Mouse (Mus musculus) liver, embryonic 16.5 days (tissue): Measurements from ENCODE around the gene Yipf3. TPM values are rescaled to one million over a fixed set of nuclear protein-coding genes. Genes with fewer than 3 reads are reported as not detected.

Source experiments
- ATAC-seq: fragments of 200-750 bp; cut with Nextera tagmentation; 2 replicates; pipeline ENCODE4 v1.8.0; 2017; ENCODE audit warnings: low read depth, mild to moderate bottlenecking, moderate number of reproducible peaks, moderate library complexity
- H3K27ac ChIP-seq: fragments of 300-500 bp; sonication (generic); 2 replicates; pipeline ENCODE4 v1.5.1; 2014; ENCODE audit warnings: mild to moderate bottlenecking, low read length
- H3K27me3 ChIP-seq: fragments of 300-500 bp; sonication (generic); 2 replicates; pipeline ENCODE4 v1.6.1; 2014; ENCODE audit warnings: low read depth, low read length, mixed read lengths; ENCODE audit not compliant: control insufficient read depth, insufficient read depth
- H3K36me3 ChIP-seq: fragments of 300-500 bp; sonication (generic); 2 replicates; pipeline ENCODE4 v1.6.1; 2014; ENCODE audit warnings: mild to moderate bottlenecking; ENCODE audit not compliant: control insufficient read depth, insufficient read depth
- H3K4me1 ChIP-seq: fragments of 300-500 bp; sonication (generic); 2 replicates; pipeline ENCODE4 v1.6.1; 2014; ENCODE audit warnings: low read depth, low read length, mixed read lengths; ENCODE audit not compliant: control insufficient read depth
- H3K4me2 ChIP-seq: fragments of 300-500 bp; sonication (generic); 2 replicates; pipeline ENCODE4 v1.6.1; 2014; ENCODE audit warnings: low read depth, low read length, mixed read lengths
- H3K4me3 ChIP-seq: fragments of 300-500 bp; sonication (generic); 2 replicates; pipeline ENCODE4 v1.5.1; 2014; ENCODE audit warnings: low read depth, mild to moderate bottlenecking, low read length
- H3K9ac ChIP-seq: fragments of 300-500 bp; sonication (generic); 2 replicates; pipeline ENCODE4 v1.6.1; 2014; ENCODE audit warnings: low read depth, low read length
- H3K9me3 ChIP-seq: fragments of 300-500 bp; sonication (generic); replicated peaks from 2 replicates; pipeline ENCODE4 v1.6.1; 2016; ENCODE audit warnings: low read length; ENCODE audit not compliant: control insufficient read depth
- WGBS: fragments of 180-500 bp; shearing (Covaris S2); extraction: QIAGEN DNeasy Blood & Tissue Kit; methylation state at CpG from one replicate; pipeline ENCODE4 v1.1.7; 2014; ENCODE audit not compliant: insufficient replicate concordance; 5-methylcytosine and 5-hydroxymethylcytosine counted together
- polyA plus RNA-seq: library from polyadenylated mRNA; unstranded; fragments of >200 nt; fragmentation: Nextera tagmentation; extraction: Ambion mirVana; gene quantifications from 2 replicates; pipeline ENCODE4 v1.2.1, GENCODE M21; 2015

Gene Yipf3
- polyA plus RNA-seq, 1 experiment from 2014 or later: 52.5 TPM

DNA sequence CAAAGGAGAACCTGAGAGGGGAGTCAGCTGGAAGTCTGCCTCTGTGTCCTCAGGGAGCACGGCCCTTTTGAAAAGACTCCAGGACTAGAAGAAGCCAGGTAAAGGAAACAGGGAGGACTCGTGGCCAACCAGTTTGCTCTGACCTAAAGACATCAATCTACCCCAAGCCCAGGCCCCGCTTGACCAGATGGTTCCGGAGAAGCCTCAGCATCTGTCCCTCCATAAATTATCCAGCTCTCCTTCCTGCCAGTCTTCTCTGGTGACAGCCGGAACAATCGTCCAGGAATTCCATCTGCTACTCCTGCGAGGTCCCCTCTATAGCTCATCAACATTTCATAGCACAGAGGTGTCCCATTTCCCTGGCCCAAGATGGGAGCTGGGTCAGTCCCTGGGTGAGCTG is 36.8 kb downstream of the Yipf3 start:
- no peak overlapping the region for H3K4me3 ChIP-seq
- H3K36me3 ChIP-seq: no peaks in the 10 kb centered on the region; the same call in 1 of the 2 replicates
- no peaks in the 10 kb centered on the region for H3K27me3 ChIP-seq
- no peak for ATAC-seq
- 37% methylated on average over 7 of the region's 7 CpGs for WGBS
- H3K9ac ChIP-seq: no peak overlapping the region
- no peaks in the 10 kb centered on the region for H3K9me3 ChIP-seq
- H3K27ac ChIP-seq: no peak overlapping the region
- H3K4me2 ChIP-seq: no peak overlapping the region
- peaks cover 16% of the 10 kb centered on the region for H3K4me1 ChIP-seq

DNA sequence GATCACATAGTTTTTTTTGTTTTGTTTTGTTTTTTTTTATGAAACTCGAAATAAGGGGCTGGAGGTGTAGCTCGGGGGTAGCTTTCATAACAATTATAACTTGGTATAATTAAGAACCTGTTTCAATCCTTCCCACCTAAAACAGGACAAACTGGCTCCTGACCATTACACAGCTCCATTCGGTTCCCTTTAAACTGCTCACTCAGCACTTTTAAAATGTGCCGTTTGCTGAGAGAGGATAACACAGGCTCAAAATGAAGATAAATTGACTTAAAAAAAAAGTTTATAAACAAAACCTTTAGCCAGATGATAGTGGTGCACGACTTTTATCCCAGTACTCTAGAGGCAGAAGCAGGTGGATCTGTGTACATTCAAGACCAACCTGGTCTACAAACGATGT is 37.5 kb downstream of the Yipf3 start:
- Histone ChIP-seq H3K27me3 (no peaks in the 10 kb centered on the region), H3K36me3 (no peaks in the 10 kb centered on the region), H3K4me2 (no peak overlapping the region), H3K4me3 (no peak overlapping the region), H3K4me1 (peaks cover 16% of the 10 kb centered on the region), H3K9me3 (no peaks in the 10 kb centered on the region), H3K9ac (no peak overlapping the region), H3K27ac (no peak overlapping the region)
- ATAC-seq: no peak
- 46% methylated on average over 6 of the region's 6 CpGs for WGBS

DNA sequence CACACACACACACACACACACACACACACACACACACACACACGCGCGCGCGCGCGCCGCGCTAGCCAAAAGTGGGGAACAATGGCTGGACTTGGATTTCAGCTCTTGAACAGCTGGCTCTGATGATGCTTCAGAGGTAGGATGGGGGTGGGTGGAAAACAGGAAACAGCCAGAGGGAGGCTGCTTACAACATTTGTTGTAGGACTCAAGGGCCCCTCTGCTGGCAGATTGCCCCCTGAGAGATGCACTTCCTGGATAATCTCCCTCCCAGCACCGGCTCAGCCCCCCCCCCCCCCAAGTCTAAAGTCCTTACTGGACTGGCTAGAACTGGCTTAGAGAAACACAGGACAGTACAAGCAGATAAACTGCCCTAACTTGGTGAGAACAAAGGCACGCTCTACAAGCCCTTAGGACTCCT is 39.8 kb downstream of the Yipf3 start:
- Histone ChIP-seq H3K4me3 (no peak overlapping the region), H3K9me3 (no peaks in the 10 kb centered on the region), H3K4me1 (peaks cover 5% of the 10 kb centered on the region), H3K36me3 (no peaks in the 10 kb centered on the region), H3K9ac (no peak overlapping the region), H3K27ac (no peak overlapping the region), H3K4me2 (no peak overlapping the region), H3K27me3 (0 out of 2 replicates have a peak, but pooled peaks cover 3% of the 10 kb centered on the region)
- WGBS: 41% methylated on average over 11 of the region's 11 CpGs
- ATAC-seq: no peak

DNA sequence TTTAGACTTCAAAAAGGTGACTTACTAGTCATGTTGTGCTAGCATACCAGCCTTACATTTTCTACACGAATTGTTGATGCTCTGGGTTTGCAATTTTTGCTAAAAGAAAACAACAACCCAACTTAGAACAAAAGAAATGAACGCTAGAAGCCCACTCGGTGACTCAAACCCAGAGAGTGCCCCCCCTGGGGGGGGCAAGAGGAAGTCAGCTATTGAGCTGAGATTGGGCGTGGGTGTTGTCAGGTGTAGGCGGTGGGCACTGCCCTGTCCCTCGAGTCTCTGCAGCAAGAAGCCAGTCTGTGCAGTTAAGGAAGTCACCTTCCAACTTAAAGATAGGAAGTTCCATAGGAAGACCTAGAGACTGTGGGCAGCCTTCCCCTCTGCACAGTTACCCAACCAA is 48.7 kb downstream of the Yipf3 start:
- Histone ChIP-seq H3K27ac (no peak overlapping the region), H3K9ac (no peak overlapping the region), H3K27me3 (peaks cover 54% of the 10 kb centered on the region), H3K4me1 (peaks cover 7% of the 10 kb centered on the region), H3K9me3 (no peaks in the 10 kb centered on the region), H3K4me2 (no peak overlapping the region), H3K4me3 (no peak overlapping the region), H3K36me3 (no peaks in the 10 kb centered on the region)
- no peak for ATAC-seq
- WGBS: 24% methylated on average over 6 of the region's 6 CpGs

DNA sequence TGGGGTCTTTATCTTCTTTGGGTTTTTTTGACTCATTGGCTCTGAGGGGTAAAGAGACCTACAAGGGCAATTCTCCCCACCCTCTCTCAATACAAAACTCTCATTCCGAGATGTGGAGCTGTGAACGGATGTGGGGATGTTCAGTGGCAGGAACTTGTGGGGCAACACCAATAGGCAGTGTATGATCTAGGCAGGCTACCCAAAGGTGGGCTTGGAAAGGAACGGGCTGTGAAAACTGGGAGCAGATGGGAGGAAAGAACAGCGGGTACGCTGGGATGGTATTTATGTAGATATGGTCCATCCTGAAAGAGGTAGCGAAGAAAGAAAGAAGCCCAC is 49.1 kb downstream of the Yipf3 start:
- Histone ChIP-seq H3K4me1 (peaks cover 7% of the 10 kb centered on the region), H3K4me2 (peak overlapping the region; percentile 73), H3K27me3 (peaks cover 52% of the 10 kb centered on the region), H3K36me3 (no peaks in the 10 kb centered on the region), H3K4me3 (no peak overlapping the region), H3K9me3 (no peaks in the 10 kb centered on the region), H3K27ac (no peak overlapping the region), H3K9ac (no peak overlapping the region)
- 8% methylated on average over 6 of the region's 6 CpGs for WGBS
- no peak for ATAC-seq

DNA sequence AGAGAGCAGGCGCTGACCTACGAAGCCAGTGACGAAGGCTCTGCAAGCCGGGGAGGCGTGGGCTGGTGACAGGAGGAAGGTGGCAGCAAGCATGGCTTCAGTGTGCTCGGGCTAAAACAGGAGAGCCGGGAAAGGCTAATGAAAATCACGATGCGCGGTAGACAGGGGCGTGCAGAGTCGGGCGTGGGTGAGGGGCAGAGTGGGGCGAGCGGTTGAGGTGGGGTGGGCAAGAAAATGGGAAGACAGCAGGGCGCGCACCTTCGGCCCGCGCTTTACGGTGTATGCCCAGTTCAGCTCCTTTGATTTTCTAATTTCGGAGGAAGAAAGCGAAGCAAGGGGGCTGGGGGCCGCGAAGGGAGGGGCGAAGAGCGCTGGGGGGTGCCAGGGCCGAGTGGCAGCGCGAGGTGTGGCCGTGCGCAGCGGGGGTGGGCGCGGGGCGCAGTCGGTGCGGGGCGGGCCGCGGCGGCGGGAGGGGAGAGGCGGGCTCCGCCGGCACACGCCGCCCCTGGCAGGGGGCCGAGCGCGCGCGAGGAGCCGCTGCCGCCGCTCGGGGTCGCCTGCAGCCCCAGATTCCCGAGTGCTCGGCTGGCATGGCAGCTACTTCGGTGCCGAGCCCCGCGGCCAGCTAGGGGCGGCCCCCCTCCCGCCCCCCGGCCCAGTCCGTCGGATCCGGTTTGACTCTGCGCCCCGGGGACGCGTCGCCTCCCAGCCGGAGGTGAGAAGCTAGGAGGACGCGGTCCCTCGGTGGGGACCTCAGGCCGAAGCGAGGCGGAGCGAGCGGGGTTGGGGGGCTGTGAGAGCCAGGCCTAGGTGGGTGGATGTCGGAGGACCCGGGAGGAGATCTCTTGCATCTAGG is 49.7 kb downstream of the Yipf3 start, which contains the start of gene Dlk2:
Dlk2 (plus strand) TSS at position 58 of the 856 bp plus-strand sequence.
- H3K27ac ChIP-seq: no peak within 1 kb of the TSS
- peaks cover 7% of the 10 kb centered on the region for H3K4me1 ChIP-seq
- H3K9ac ChIP-seq: peak within 1 kb of the TSS; percentile 28; the same call in 1 of the 2 replicates
- no peaks in the 10 kb centered on the region for H3K36me3 ChIP-seq
- H3K27me3 ChIP-seq: peaks cover 52% of the 10 kb centered on the region
- H3K9me3 ChIP-seq: no peaks in the 10 kb centered on the region
- WGBS: under 1% methylated on average over 65 of the region's 86 CpGs
- H3K4me3 ChIP-seq: peak within 1 kb of the TSS; percentile 56
- peak within 1 kb of the TSS; percentile 73 for H3K4me2 ChIP-seq
- no peak for ATAC-seq

DNA sequence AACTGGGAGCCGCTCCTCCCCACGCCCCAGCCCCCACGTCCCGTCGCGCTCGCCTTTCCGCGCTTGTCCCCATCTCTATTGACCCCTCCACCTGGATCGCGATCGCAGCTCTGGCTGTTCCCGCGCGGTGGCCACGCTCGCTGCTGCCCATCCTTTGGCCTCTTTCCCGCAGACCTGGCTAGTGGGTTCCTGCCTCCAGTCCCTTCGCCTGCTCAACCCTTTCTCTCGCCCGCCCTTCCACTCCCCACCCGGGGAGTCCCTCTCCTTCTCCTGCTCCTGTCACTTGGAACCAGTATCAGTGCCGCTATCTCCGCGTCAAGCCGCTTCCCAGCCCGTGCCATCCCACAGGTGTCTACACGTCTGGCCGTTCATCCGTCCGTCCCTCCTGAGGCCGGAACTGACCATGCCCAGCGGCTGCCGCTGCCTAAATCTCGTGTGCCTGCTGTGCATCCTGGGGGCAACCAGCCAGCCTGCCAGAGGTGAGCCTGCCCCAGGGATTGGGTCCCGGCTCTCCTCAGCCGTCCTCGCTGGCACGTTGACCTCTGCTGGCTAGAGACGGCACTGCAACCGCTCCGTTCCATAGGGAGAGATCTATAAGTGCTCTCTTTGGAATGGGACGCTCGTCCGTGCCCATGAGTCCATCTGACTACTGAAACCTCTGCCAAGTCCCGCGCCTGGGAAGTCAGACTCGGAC is 50.5 kb downstream of the Yipf3 start:
- H3K9ac ChIP-seq: no peak overlapping the region; the same call in 1 of the 2 replicates
- peaks cover 51% of the 10 kb centered on the region for H3K27me3 ChIP-seq
- ATAC-seq: peak; percentile 64; the same call in 1 of the 2 replicates
- WGBS: under 1% methylated on average over 48 of the region's 48 CpGs
- H3K36me3 ChIP-seq: no peaks in the 10 kb centered on the region
- H3K4me3 ChIP-seq: peak overlapping the region; percentile 56
- peak overlapping the region; percentile 73 for H3K4me2 ChIP-seq
- no peak overlapping the region for H3K27ac ChIP-seq
- peaks cover 7% of the 10 kb centered on the region for H3K4me1 ChIP-seq
- no peaks in the 10 kb centered on the region for H3K9me3 ChIP-seq

DNA sequence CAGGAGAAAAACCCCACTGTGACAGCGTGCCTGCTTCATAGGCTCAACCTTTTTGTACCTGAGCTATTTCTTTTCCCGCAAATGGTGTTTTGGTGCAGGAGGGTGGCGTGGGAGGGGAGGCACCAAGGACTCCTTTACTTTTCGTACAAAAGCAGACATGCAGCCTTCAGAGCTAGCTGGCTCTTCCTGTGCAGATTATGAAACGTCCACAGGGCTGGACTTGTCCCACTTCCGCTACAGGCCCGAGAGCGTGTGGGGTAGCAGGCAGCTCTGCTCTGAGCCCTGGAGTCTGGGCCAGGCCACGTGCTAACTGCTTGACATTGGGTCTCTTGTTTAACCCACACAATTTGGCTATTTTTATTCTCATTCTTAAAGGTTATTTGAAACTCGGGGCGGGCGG is 54.0 kb downstream of the Yipf3 start:
- Histone ChIP-seq H3K27ac (no peak overlapping the region), H3K9ac (no peak overlapping the region), H3K36me3 (no peaks in the 10 kb centered on the region), H3K9me3 (no peaks in the 10 kb centered on the region), H3K4me2 (no peak overlapping the region), H3K4me1 (peaks cover 7% of the 10 kb centered on the region), H3K27me3 (peaks cover 29% of the 10 kb centered on the region), H3K4me3 (no peak overlapping the region)
- no peak for ATAC-seq
- WGBS: 60% methylated on average over 12 of the region's 12 CpGs
